Mouse (Mus musculus) hindbrain, embryonic 10.5 days (tissue): ENCODE results near the gene Rpl9-ps6. TPM values are rescaled to one million over a fixed set of nuclear protein-coding genes. Genes with fewer than 3 reads are reported as not detected.
"Not testable (repeated sequence)": the region's sequence is repeated elsewhere in the genome, so short reads cannot be mapped to it uniquely, and the experiment has no call there.

Source experiments
- DNase-seq: peaks from one replicate; pipeline ENCODE4 v3.0.0-alpha.2; 2017; ENCODE audit warnings: low spot score
- H3K27ac ChIP-seq: fragments of 300-500 bp; sonication (generic); 2 replicates; pipeline ENCODE4 v1.5.1; 2016; ENCODE audit warnings: mild to moderate bottlenecking, moderate library complexity
- H3K27me3 ChIP-seq: fragments of 300-500 bp; sonication (generic); 2 replicates; pipeline ENCODE4 v1.6.1; 2016; ENCODE audit warnings: mild to moderate bottlenecking; ENCODE audit not compliant: poor library complexity, insufficient read depth, severe bottlenecking
- H3K36me3 ChIP-seq: fragments of 300-500 bp; sonication (generic); 2 replicates; pipeline ENCODE4 v1.6.1; 2016; ENCODE audit warnings: mild to moderate bottlenecking, moderate library complexity
- H3K4me1 ChIP-seq: fragments of 300-500 bp; sonication (generic); replicated peaks from 2 replicates; pipeline ENCODE4 v1.6.1; 2016; ENCODE audit warnings: mild to moderate bottlenecking
- H3K4me3 ChIP-seq: fragments of 300-500 bp; sonication (generic); 2 replicates; pipeline ENCODE4 v1.5.1; 2016; ENCODE audit warnings: mild to moderate bottlenecking, moderate library complexity
- H3K9me3 ChIP-seq: fragments of 300-500 bp; sonication (generic); 2 replicates; pipeline ENCODE4 v1.6.1; 2016; ENCODE audit warnings: mild to moderate bottlenecking, moderate library complexity
- WGBS: fragments of 180-500 bp; shearing (Covaris S2); methylation state at CpG from one replicate; pipeline ENCODE4 v1.1.7; 2016; 5-methylcytosine and 5-hydroxymethylcytosine counted together
- polyA plus RNA-seq: library from polyadenylated mRNA; unstranded; fragments of >200 nt; fragmentation: Nextera tagmentation; extraction: Ambion mirVana; gene quantifications from 2 replicates; pipeline ENCODE4 v1.2.1, GENCODE M21; 2016

The Rpl9-ps6 gene
- polyA plus RNA-seq, 1 experiment from 2014 or later, result 54.2 TPM

DNA sequence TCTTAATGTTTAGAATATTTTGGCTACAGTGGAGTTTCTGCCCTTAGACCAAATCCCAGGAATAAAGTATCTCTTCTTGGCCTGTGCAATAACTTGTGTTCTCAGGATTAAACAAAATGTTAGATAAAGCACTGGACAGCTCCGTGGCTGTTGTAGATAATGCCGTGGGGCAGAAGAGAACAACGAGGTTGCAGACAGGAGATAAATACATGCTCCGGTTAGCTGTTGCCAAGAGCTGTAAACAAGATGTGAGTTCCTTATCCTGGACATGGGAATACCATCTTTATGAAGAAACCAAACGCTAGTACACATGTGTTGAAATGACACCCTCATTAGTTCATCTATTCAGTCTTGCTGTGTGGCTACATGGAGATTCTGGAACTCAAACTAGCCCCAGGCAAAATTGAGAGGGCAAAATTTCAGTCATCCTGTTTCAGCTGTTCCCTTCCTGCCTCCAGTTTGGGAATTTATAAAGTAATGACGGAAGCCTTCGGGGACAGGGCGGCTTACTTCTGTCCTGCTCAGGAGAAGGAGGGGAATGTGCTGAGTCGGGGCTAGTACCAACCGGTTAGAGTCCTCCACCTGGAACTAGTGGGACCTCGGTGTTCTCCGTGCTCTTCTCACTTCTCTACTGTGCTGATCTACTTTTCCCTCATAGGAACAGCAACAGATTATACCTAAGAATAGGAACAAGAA is 9.8 kb upstream of the Rpl9-ps6 start:
- H3K9me3 ChIP-seq, result no peaks in the 10 kb centered on the region
- 87% methylated on average over 12 of the region's 12 CpGs for WGBS

DNA sequence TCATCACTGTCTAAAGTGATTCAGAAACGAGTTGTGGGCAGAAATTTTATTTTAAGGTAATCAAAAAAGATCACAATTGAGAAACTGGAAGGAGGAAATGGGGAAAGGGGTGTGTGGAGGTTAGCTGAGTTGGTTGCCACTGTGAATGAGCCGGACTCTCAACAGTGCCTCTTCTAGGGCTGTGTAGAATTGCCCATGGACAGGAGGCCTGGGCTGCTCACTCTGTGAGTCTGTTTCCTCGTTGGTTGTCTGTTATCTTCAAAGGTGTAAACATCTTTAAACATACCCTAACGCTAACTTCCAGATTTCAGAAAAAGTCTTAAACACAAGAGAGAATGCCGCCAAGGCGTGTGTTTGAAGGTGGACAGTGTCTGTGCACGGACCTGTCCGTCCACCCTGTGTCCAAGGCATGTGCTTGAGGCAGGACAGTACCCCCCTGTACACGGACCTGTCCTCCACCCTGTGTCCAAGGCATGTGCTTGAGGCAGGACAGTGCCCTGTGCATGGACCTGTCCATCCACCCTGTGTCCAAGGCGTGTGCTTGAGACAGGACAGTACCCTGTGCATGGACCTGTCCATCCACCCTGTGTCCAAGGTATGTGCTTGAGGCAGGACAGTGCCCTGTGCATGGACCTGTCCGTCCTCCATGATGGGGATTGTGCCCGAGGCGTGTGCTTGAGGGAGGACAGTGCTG is 4.3 kb upstream of the Rpl9-ps6 start:
- no peaks in the 10 kb centered on the region for H3K9me3 ChIP-seq
- H3K36me3 ChIP-seq, result no peaks in the 10 kb centered on the region
- H3K27me3 ChIP-seq, result no peaks in the 10 kb centered on the region
- no peak overlapping the region for H3K27ac ChIP-seq
- WGBS, result 90% methylated on average over 13 of the region's 13 CpGs
- DNase-seq, result no peak
- no peaks in the 10 kb centered on the region for H3K4me1 ChIP-seq
- no peak overlapping the region for H3K4me3 ChIP-seq

More for the DNA sequence above, 9.8 kb upstream of the Rpl9-ps6 start:
- no peak for DNase-seq
- Histone ChIP-seq H3K36me3 (no peaks in the 10 kb centered on the region), H3K27ac (no peak overlapping the region), H3K4me1 (no peaks in the 10 kb centered on the region), H3K27me3 (no peaks in the 10 kb centered on the region), H3K4me3 (no peak overlapping the region)

DNA sequence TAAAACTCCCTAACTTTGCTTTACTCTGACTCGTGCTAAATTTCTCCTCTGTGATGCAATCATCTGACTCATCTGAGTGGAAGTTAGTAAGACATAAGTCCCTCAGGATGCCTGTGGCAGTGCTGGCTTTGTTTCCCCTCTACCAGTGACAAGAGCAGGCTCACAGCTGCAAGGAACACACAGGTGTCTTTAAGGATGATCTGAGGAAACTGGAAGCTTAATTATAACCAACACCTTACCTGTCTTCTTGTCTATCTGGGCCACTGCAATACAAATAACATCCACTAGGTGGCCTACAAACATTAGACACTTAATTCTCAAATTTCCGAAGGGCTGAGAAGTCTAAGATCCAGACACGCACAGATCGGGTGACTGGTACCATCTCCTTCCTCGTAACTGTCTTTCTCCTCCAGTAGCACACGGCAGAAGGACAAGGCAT is 3.7 kb upstream of the Rpl9-ps6 start:
- no peaks in the 10 kb centered on the region for H3K4me1 ChIP-seq
- WGBS, result 56% methylated on average over 6 of the region's 6 CpGs
- H3K9me3 ChIP-seq, result no peaks in the 10 kb centered on the region
- no peak for DNase-seq
- no peak overlapping the region for H3K4me3 ChIP-seq
- H3K27me3 ChIP-seq, result no peaks in the 10 kb centered on the region
- no peaks in the 10 kb centered on the region for H3K36me3 ChIP-seq
- H3K27ac ChIP-seq, result no peak overlapping the region

DNA sequence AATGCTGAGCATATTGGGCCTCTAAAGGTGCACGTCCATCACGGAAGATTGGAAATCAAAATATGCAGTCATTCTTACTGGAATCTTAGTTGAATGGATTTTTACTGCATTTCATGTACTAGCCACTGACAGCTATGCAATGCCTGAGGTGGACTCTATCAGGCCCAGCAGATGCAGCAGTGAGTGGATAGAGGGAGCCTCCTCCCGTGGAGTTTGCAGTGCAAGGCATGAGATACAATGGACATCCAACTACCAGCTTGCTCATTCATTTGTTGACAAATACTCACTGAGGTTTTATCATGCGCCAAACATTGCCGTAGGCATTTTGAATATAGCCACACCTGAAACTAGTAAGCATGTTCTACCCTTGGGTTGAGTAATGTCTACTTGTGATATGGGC is 947 bp upstream of the Rpl9-ps6 start:
- H3K9me3 ChIP-seq, result no peaks in the 10 kb centered on the region
- 90% methylated on average over 5 of the region's 5 CpGs for WGBS
- H3K36me3 ChIP-seq, result no peaks in the 10 kb centered on the region
- H3K27me3 ChIP-seq, result no peaks in the 10 kb centered on the region
- no peak overlapping the region for H3K4me3 ChIP-seq
- H3K4me1 ChIP-seq, result no peaks in the 10 kb centered on the region
- DNase-seq, result no peak
- no peak overlapping the region for H3K27ac ChIP-seq

DNA sequence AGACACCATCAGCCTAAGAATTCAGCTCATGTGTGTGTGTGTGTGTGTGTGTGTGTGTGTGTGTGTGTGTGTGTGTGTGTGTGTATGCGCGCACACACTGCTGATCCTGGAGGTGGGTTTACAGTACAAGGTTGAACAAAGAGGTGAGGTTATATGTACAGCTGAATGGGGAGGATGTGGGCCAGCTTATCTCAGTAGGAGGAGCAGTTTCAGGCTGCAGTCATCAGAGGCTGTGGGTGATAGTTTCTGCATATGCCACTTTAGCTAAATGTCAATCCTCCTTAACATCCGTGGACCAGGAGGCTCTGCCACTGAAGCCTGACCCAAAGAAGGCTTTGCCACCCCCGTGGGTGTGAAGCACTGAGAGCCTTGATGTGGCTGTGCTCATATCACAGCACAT is 1.1 kb downstream of the Rpl9-ps6 start:
- WGBS, result 82% methylated on average over 4 of the region's 4 CpGs

DNA sequence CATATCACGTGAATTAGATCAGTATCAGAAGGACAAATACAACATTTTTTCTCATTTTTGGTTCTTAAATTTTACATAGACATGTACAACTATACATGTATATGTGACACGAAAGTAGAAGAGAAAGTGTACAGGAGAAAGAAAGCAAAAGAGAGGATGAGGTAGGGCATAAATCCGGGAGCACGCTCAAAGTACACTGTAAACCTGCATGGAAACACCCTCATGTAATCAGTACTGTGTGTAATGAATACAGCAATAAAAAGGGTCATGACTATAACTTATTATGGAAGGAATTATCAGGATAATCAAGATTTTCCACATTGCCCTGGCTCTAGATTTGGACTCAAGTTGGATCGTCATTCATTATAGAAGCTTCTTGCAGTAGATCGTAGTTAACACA is 3.3 kb downstream of the Rpl9-ps6 start:
- DNase-seq, result no peak
- H3K27ac ChIP-seq, result no peak overlapping the region
- no peaks in the 10 kb centered on the region for H3K36me3 ChIP-seq
- no peaks in the 10 kb centered on the region for H3K27me3 ChIP-seq
- H3K4me3 ChIP-seq, result no peak overlapping the region
- H3K9me3 ChIP-seq, result 0 out of 2 replicates have a peak, but pooled peaks cover 4% of the 10 kb centered on the region
- no peaks in the 10 kb centered on the region for H3K4me1 ChIP-seq
- 93% methylated on average over 6 of the region's 6 CpGs for WGBS

More for the DNA sequence above, 1.1 kb downstream of the Rpl9-ps6 start:
- Histone ChIP-seq H3K27ac (no peak overlapping the region), H3K4me3 (no peak overlapping the region), H3K36me3 (no peaks in the 10 kb centered on the region), H3K27me3 (no peaks in the 10 kb centered on the region), H3K9me3 (no peaks in the 10 kb centered on the region), H3K4me1 (no peaks in the 10 kb centered on the region)
- DNase-seq, result no peak

DNA sequence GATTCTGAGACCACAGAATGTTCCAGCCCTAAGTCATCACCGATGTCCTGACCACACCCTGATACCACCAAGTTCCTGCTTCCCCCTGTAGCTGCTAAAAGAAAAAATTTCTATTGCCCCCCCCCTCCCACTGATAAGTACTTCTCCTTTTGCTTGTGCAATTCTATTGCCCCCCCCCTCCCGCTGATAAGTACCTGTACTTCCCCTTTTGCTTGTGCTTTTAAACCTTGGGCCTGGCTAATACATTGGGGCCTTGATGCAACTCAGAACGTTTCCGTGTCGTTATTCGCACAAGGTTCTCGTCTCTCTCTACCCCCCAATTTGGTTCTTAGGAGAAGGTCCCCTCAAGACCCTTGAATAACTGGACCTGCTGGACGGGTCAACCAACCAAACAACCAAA is 8.7 kb downstream of the Rpl9-ps6 start:
- 90% methylated on average over 8 of the region's 8 CpGs for WGBS
- H3K27me3 ChIP-seq, H3K4me3 ChIP-seq: not testable (repeated sequence)

DNA sequence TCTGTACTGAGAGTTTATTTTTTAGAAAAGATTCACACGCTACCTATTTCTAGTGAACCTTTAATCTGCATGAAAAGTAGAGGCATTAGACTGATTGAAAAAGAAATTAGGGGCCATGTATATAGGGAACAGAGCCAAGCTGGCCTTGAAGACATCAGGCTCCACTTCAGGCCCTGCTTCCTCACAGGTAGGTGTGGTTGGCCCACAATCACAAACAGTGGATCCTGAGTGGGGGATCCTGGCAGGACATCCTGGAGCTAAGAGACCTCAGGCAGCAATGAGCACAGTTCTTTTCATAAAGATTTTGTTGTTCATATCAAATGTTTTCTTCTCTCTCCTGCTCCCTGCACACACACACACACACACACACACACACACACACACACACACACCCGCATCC is 9.6 kb downstream of the Rpl9-ps6 start:
- DNase-seq, result no peak
- Histone ChIP-seq H3K4me1 (no peaks in the 10 kb centered on the region), H3K36me3 (no peaks in the 10 kb centered on the region), H3K4me3 (no peak overlapping the region), H3K9me3 (0 out of 2 replicates have a peak, but pooled peaks cover 4% of the 10 kb centered on the region), H3K27ac (no peak overlapping the region), H3K27me3 (no peaks in the 10 kb centered on the region)
- WGBS, result 93% methylated on average over 2 of the region's 2 CpGs

More for the DNA sequence above, 8.7 kb downstream of the Rpl9-ps6 start:
- not testable (repeated sequence) for DNase-seq, H3K36me3 ChIP-seq, H3K27ac ChIP-seq, H3K9me3 ChIP-seq, H3K4me1 ChIP-seq

DNA sequence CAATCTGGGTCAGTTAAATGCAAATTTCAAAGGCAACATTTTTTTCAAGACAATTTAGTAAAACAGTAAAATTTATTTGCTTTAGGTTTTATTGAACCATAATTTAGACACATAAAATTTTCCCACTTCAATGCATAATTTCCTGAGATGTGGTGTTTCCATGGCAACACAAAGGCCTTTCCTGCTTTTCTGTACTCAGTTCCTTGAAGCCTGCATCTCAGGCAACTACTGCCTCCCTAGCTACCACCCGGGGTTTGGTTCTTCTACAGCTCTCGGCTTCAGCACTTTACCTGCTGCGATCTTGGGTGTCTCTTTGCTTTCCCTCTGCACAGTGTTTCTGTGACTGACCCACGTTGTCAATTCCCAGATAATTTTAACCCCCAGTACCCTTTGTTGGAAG is 14.1 kb downstream of the Rpl9-ps6 start:
- WGBS, result 83% methylated on average over 4 of the region's 4 CpGs
- Histone ChIP-seq H3K36me3 (no peaks in the 10 kb centered on the region), H3K9me3 (0 out of 2 replicates have a peak, but pooled peaks cover 9% of the 10 kb centered on the region), H3K27me3 (no peaks in the 10 kb centered on the region), H3K4me1 (no peaks in the 10 kb centered on the region), H3K27ac (no peak overlapping the region), H3K4me3 (no peak overlapping the region)
- DNase-seq, result no peak

DNA sequence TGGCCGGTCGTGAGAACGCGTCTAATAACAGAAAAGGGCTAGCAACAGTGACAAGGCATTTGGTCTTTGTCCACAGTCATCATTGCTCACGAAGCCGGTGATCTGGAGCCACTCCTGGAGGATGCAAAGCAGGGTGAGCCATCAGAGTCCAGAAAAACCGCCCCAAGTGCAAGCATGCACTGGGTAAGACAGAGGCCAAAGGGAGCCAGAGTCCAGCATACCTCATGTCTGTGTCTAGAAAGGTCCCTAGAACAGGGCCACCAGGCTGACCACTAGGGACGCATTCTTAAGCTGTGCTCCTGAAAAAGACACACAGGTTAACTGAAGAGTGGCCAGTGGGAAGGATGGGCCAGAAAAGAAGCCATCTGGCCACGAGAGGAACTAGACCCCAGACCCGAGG is 17.4 kb downstream of the Rpl9-ps6 start:
- H3K36me3 ChIP-seq, result no peaks in the 10 kb centered on the region
- no peak for DNase-seq
- WGBS, result 95% methylated on average over 10 of the region's 10 CpGs
- no peak overlapping the region for H3K4me3 ChIP-seq
- 0 out of 2 replicates have a peak, but pooled peaks cover 9% of the 10 kb centered on the region for H3K9me3 ChIP-seq
- no peaks in the 10 kb centered on the region for H3K4me1 ChIP-seq
- H3K27ac ChIP-seq, result no peak overlapping the region
- no peaks in the 10 kb centered on the region for H3K27me3 ChIP-seq

DNA sequence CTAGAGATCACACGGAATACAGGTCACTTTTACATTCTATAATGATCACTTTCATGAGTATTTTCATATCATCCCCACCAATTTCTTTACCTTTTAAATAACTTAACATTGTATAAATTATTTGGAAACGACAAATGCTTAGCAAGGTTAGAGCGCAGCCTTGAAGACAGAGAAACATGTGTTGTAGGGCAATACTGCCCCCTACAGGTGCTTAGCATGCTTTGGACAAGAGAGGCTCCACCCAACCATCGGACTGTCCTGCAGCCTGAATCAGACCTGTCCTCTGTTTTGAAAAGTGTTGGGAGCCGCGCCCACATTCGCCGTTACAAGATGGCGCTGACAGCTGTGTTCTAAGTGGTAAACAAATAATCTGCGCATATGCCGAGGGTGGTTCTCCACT is 24.8 kb downstream of the Rpl9-ps6 start:
- no peaks in the 10 kb centered on the region for H3K36me3 ChIP-seq
- H3K4me1 ChIP-seq, result no peaks in the 10 kb centered on the region
- peaks cover 8% of the 10 kb centered on the region; the same call in 1 of the 2 replicates for H3K9me3 ChIP-seq
- DNase-seq, result no peak
- no peak overlapping the region for H3K4me3 ChIP-seq
- no peak overlapping the region for H3K27ac ChIP-seq
- 97% methylated on average over 11 of the region's 11 CpGs for WGBS
- no peaks in the 10 kb centered on the region for H3K27me3 ChIP-seq

DNA sequence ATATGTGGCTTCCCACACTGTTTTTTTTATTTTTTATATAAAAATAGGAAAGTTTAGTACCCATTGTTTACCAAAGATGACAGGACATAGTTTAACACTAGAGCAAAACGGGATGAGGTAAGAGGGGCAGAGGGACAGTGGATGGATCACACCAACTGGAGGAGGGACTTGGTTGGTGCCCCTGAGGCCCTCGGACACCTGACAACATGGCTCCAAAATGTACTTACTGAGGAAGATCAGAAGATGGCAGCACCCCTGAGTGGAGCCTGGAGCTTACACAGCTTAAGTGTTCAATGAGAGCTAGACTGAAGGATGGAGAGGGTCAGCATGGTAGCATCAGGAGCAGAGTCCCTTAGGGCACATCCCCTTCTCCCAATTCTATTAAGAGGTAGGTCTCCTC is 27.0 kb downstream of the Rpl9-ps6 start:
- no peak for DNase-seq
- Histone ChIP-seq H3K27ac (no peak overlapping the region), H3K4me1 (no peaks in the 10 kb centered on the region), H3K36me3 (no peaks in the 10 kb centered on the region), H3K4me3 (no peak overlapping the region), H3K27me3 (no peaks in the 10 kb centered on the region), H3K9me3 (peaks cover 8% of the 10 kb centered on the region; the same call in 1 of the 2 replicates)
- 87% methylated on average over 2 of the region's 2 CpGs for WGBS

DNA sequence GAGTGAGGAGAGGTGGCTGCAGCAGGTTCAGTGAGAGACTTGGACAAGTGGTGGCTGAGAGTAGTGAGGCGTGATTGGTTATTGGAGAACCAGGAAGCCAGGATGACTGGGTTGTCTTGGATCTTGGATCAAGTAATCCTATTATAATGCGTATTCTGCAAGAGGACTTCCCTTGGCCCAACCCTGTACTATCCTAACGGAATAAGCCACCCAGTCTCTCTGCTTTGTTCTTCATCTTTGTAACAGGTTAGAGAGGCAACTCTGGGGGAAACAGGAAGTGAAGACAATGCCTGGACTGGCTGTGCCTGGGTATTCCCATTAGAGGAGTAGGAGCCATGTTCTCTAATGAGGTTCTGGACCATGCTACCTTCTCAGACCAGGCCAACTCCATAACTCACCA is 40.5 kb downstream of the Rpl9-ps6 start:
- Histone ChIP-seq H3K4me3 (no peak overlapping the region), H3K4me1 (no peaks in the 10 kb centered on the region), H3K36me3 (no peaks in the 10 kb centered on the region), H3K9me3 (no peaks in the 10 kb centered on the region), H3K27me3 (no peaks in the 10 kb centered on the region), H3K27ac (no peak overlapping the region)
- WGBS, result 90% methylated on average over 3 of the region's 3 CpGs
- DNase-seq, result no peak
